Mouse (Mus musculus): ENCODE measurements around the gene Tmem266. TPM values are rescaled to one million over a fixed set of nuclear protein-coding genes. Genes with fewer than 3 reads are reported as not detected.

Tmem266 gene
- total RNA-seq, 2 experiments from 2014 or later = 2.5 to 2.9 TPM

GRCm38 (mm10) chr9:55452906-55453305 lies 126.2 kb downstream of the Tmem266 start:
- DNase-seq = no peak

DNA sequence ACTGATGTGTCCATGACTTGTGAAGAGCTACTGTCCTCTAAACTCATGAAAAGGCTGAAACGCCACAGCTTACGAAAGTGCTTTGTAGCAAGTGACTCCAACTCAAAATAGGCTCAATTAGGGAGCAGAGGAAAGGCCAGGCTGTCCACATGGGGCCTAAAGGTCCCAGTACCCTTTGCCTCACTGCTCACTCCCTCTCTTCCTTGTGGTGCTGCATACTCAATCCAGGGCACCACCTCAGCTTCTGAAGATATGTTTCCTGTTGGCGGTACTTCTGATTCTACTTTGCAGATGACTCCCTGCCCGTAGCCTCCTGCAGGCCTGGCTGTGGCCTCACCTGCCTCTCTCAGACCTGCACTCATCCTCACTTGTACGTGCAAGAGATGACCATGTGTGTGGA lies 126.7 kb downstream of the Tmem266 start:
- DNase-seq = no peak

DNA sequence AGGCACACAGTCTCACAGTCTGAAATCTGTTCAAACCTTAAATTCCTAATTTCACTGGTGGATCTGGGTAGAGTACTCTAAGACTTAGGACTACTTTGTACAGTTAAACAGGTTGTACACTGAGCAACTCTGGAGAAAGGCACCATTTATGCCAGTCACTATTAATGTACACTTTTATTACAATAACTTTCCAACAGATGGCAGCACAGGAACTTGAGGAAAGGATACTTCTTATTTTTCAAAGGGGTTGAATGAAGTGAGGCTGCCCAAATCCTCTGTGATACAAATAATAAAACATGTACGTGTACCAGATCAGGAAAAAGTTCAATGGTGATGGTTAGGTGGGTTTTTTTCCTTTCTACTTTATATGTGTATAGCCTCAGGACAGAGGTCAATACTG lies 141.7 kb downstream of the Tmem266 start:
- peak in 1 of 2 experiments; percentile 26 for DNase-seq

DNA sequence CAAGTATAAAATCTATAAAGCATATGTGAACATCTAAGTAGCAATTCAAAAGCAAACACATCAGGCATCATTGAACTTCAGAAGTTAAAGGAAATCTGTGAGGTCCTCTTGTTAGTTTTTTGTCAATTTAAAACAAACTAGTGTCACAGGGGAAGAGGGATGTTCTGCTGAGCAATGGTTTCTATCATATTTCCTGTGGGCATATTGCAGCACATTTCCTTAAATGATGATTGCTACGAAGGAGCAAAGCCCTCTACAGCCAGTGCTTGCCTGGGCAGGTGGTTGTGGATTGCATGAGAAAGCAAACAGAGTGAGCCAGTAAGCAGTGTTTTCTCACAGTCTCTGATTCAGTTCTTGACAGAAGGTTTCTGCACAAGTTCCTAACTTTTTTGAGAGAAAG lies 149.4 kb downstream of the Tmem266 start:
- DNase-seq = no peak

- no peak for DNase-seq
Observed at GRCm38 (mm10) chr9:55478699-55479098, 152.0 kb downstream of the Tmem266 start.

GRCm38 (mm10) chr9:55482116-55482515 lies 155.4 kb downstream of the Tmem266 start:
- peak; percentile 26 to 27 for DNase-seq

Other genes starting within 250 kb of the Tmem266 start
- gene Ube2q2, start 178.1 kb upstream of the Tmem266 start, total RNA-seq (2021) = 10 to 100 TPM; 28.4 to 30.5 TPM
- gene Fbxo22, start 118.0 kb upstream of the Tmem266 start, total RNA-seq (2021) = 10 to 100 TPM; 33.1 to 35.2 TPM
- gene Nrg4, start 69 bp upstream of the Tmem266 start, total RNA-seq (2021) = 1 to 10 TPM; 1.6 to 6.1 TPM
- gene Etfa, start 185.3 kb downstream of the Tmem266 start, total RNA-seq (2021) = 1,000 to 10,000 TPM; 1,027 to 1,034 TPM
- not detected for gene Isl2, start 211.8 kb downstream of the Tmem266 start, total RNA-seq (2021)

Data from heart, adult 18-20 months (tissue).